Mouse (Mus musculus): Measurements from ENCODE around the gene Plppr5. TPM values are rescaled to one million over a fixed set of nuclear protein-coding genes. Genes with fewer than 3 reads are reported as not detected.

The Plppr5 gene
- total RNA-seq, 2 experiments from 2014 or later, result 60.9 to 62.6 TPM

- intact Hi-C loops (cut with DNase I), result no loop called here
- no peak for DNase-seq (ENCODE audit: extremely low spot score in 1 of 2, low spot score in 2 of 2)
These were observed 111.4 kb downstream of the Plppr5 start for GRCm38 (mm10) chr3:117686036-117686435.

- DNase-seq (ENCODE audit: extremely low spot score in 1 of 2, low spot score in 2 of 2), result peak in 1 of 2 experiments; percentile 31
- intact Hi-C loops (cut with DNase I), result no loop called here
These were observed 112.0 kb downstream of the Plppr5 start for GRCm38 (mm10) chr3:117686648-117687047.

GRCm38 (mm10) chr3:117694736-117695135, 120.1 kb downstream of the Plppr5 start:
- DNase-seq (ENCODE audit: extremely low spot score in 1 of 2, low spot score in 2 of 2), result no peak
- intact Hi-C loops (cut with DNase I), result no loop called here

- DNase-seq (ENCODE audit: extremely low spot score in 1 of 2, low spot score in 2 of 2), result no peak
- intact Hi-C loops (cut with DNase I), result no loop called here
These were observed 121.7 kb downstream of the Plppr5 start for GRCm38 (mm10) chr3:117696350-117696749.

- DNase-seq (ENCODE audit: extremely low spot score in 1 of 2, low spot score in 2 of 2), result no peak
- intact Hi-C loops (cut with DNase I), result loop anchor here (5.0 kb wide), 1 partner anchor 79 kb away; no protein-coding TSS in a partner anchor
These were observed 134.2 kb downstream of the Plppr5 start for GRCm38 (mm10) chr3:117708788-117709187.

GRCm38 (mm10) chr3:117716534-117717280, 142.1 kb downstream of the Plppr5 start:
- DNase-seq (ENCODE audit: extremely low spot score in 1 of 2, low spot score in 2 of 2), result peak in 1 of 2 experiments; percentile 33
- intact Hi-C loops (cut with DNase I), result no loop called here

- intact Hi-C loops (cut with DNase I), result no loop called here
- DNase-seq (ENCODE audit: extremely low spot score in 1 of 2, low spot score in 2 of 2), result no peak
These were observed 148.8 kb downstream of the Plppr5 start for GRCm38 (mm10) chr3:117723390-117723789.

- intact Hi-C loops (cut with DNase I), result no loop called here
- DNase-seq (ENCODE audit: extremely low spot score in 1 of 2, low spot score in 2 of 2), result no peak
These were observed 149.9 kb downstream of the Plppr5 start for GRCm38 (mm10) chr3:117724521-117724920.

- intact Hi-C loops (cut with DNase I), result no loop called here
- no peak for DNase-seq (ENCODE audit: extremely low spot score in 1 of 2, low spot score in 2 of 2)
These were observed 150.9 kb downstream of the Plppr5 start for GRCm38 (mm10) chr3:117725501-117725900.

GRCm38 (mm10) chr3:117728136-117728535, 153.5 kb downstream of the Plppr5 start:
- intact Hi-C loops (cut with DNase I), result no loop called here
- no peak for DNase-seq (ENCODE audit: extremely low spot score in 1 of 2, low spot score in 2 of 2)

- intact Hi-C loops (cut with DNase I), result no loop called here
- DNase-seq (ENCODE audit: extremely low spot score in 1 of 2, low spot score in 2 of 2), result no peak
These were observed 154.8 kb downstream of the Plppr5 start for GRCm38 (mm10) chr3:117729121-117730072.

GRCm38 (mm10) chr3:117731545-117731944, 156.9 kb downstream of the Plppr5 start:
- DNase-seq (ENCODE audit: extremely low spot score in 1 of 2, low spot score in 2 of 2), result no peak
- intact Hi-C loops (cut with DNase I), result no loop called here

- DNase-seq (ENCODE audit: extremely low spot score in 1 of 2, low spot score in 2 of 2), result no peak
- intact Hi-C loops (cut with DNase I), result no loop called here
These were observed 158.0 kb downstream of the Plppr5 start for GRCm38 (mm10) chr3:117732661-117733060.

Other genes with a start within 250 kb of the Plppr5 start
- 100 to 1,000 TPM; 259 to 267 TPM for gene Plppr4, start 214.0 kb upstream of the Plppr5 start, total RNA-seq (2021)